Mouse (Mus musculus) CH12.LX (cell line): ENCODE measurements around the gene Daam1. TPM values are rescaled to one million over a fixed set of nuclear protein-coding genes. Genes with fewer than 3 reads are reported as not detected.

Experiments
- DNase-seq: peaks from one replicate; pipeline ENCODE4 v3.0.0-alpha.2; 2013; ENCODE audit errors: extremely low read depth
- H3K27ac ChIP-seq: 2 replicates; pipeline ENCODE4 v1.5.1; 2012; ENCODE audit warnings: low read depth, mild to moderate bottlenecking, control low read depth, moderate library complexity; ENCODE audit not compliant: insufficient read depth
- H3K27me3 ChIP-seq: replicated peaks from 2 replicates; pipeline ENCODE3; 2012; ENCODE audit warnings: inconsistent platforms
- H3K36me3 ChIP-seq, 2 experiments: replicated peaks in 1 of 2; 2 replicates each; pipeline versions ENCODE3 to v1.6.1; 2012; ENCODE audit warnings: inconsistent platforms in 1 of 2, low read length in 1 of 2, mild to moderate bottlenecking in 1 of 2, mixed read lengths in 1 of 2, moderate library complexity in 1 of 2; ENCODE audit not compliant: control insufficient read depth in 1 of 2, insufficient read depth in 1 of 2
- H3K4me1 ChIP-seq, 2 experiments: 2 replicates each; pipeline ENCODE4 v1.6.1; 2012; ENCODE audit warnings: inconsistent platforms in 1 of 2, moderate library complexity in 1 of 2; ENCODE audit not compliant: insufficient read depth in 2 of 2, control insufficient read depth in 1 of 2
- H3K4me2 ChIP-seq: 2 replicates; pipeline ENCODE4 v1.6.1; 2012; ENCODE audit warnings: low read depth, mild to moderate bottlenecking, control low read depth; ENCODE audit not compliant: poor library complexity, insufficient read depth, severe bottlenecking
- H3K4me3 ChIP-seq, 3 experiments: fragments of 150-350 bp in 1 of 3; sonication (generic) in 1 of 3; replicated peaks in 1 of 3; 2 replicates each; pipeline versions ENCODE3 to v1.5.1; 2011 to 2012; ENCODE audit warnings: low read depth in 2 of 3, low read length in 2 of 3, mild to moderate bottlenecking in 2 of 3, moderate library complexity in 2 of 3, control low read depth in 1 of 3, improper control_type of control experiment in 1 of 3, inconsistent platforms in 1 of 3, mixed read lengths in 1 of 3; ENCODE audit not compliant: poor library complexity in 1 of 3
- H3K79me2 ChIP-seq: replicated peaks from 2 replicates; pipeline ENCODE4 v1.6.1; 2012; ENCODE audit warnings: mild to moderate bottlenecking, moderate library complexity; ENCODE audit not compliant: control insufficient read depth, poor library complexity, insufficient read depth, severe bottlenecking; ENCODE audit errors: extremely low read depth
- H3K9ac ChIP-seq: 2 replicates; pipeline ENCODE4 v1.6.1; 2012; ENCODE audit warnings: low read depth, mild to moderate bottlenecking, control low read depth, moderate library complexity; ENCODE audit not compliant: insufficient read depth
- H3K9me3 ChIP-seq: replicated peaks from 2 replicates; pipeline ENCODE3; 2012; ENCODE audit warnings: low read length, inconsistent platforms, mixed read lengths
- BHLHE40 ChIP-seq: IDR thresholded peaks from 2 replicates; pipeline ENCODE4 v1.6.1; 2011; ENCODE audit warnings: mild to moderate bottlenecking, low read depth, low read length, improper control_type of control experiment
- CHD1 ChIP-seq: IDR thresholded peaks from 2 replicates; pipeline ENCODE4 v1.6.1; 2012; ENCODE audit warnings: low read depth, low read length, improper control_type of control experiment, inconsistent platforms
- CHD2 ChIP-seq: IDR thresholded peaks from 2 replicates; pipeline ENCODE4 v1.6.1; 2011; ENCODE audit warnings: low read length, improper control_type of control experiment
- CTCF ChIP-seq, 2 experiments: IDR thresholded peaks in 1 of 2; conservative IDR thresholded peaks in 1 of 2; 2 replicates each; pipeline ENCODE4 v1.5.1; 2011 to 2012; ENCODE audit warnings: low read depth in 2 of 2, low read length in 2 of 2, improper control_type of control experiment in 1 of 2, inconsistent platforms in 1 of 2, mild to moderate bottlenecking in 1 of 2, moderate library complexity in 1 of 2
- E2F4 ChIP-seq: IDR thresholded peaks from 2 replicates; pipeline ENCODE4 v1.6.1; 2011; ENCODE audit warnings: low read depth, low read length, improper control_type of control experiment; ENCODE audit not compliant: insufficient replicate concordance
- ETS1 ChIP-seq: conservative IDR thresholded peaks from 2 replicates; pipeline ENCODE4 v1.6.1; 2012; ENCODE audit warnings: low read depth, mild to moderate bottlenecking, inconsistent platforms, low read length, improper control_type of control experiment, moderate library complexity
- HCFC1 ChIP-seq: IDR thresholded peaks from 2 replicates; pipeline ENCODE4 v1.6.1; 2012; ENCODE audit warnings: low read depth, mild to moderate bottlenecking, inconsistent platforms, low read length, improper control_type of control experiment
- IRF4 ChIP-seq: IDR thresholded peaks from 2 replicates; pipeline ENCODE4 v1.6.1; 2014; ENCODE audit warnings: low read depth, mild to moderate bottlenecking, inconsistent platforms, low read length, improper control_type of control experiment
- JUND ChIP-seq: conservative IDR thresholded peaks from 2 replicates; pipeline ENCODE4 v1.6.1; 2011; ENCODE audit warnings: low read depth, low read length, improper control_type of control experiment
- KAT2A ChIP-seq: IDR thresholded peaks from 2 replicates; pipeline ENCODE4 v1.6.1; 2012; ENCODE audit warnings: low read length, improper control_type of control experiment, inconsistent platforms; ENCODE audit not compliant: insufficient replicate concordance
- MAFK ChIP-seq: IDR thresholded peaks from 2 replicates; pipeline ENCODE4 v1.6.1; 2011; ENCODE audit warnings: low read length, improper control_type of control experiment; ENCODE audit not compliant: insufficient replicate concordance
- MAZ ChIP-seq: IDR thresholded peaks from 2 replicates; pipeline ENCODE4 v1.6.1; 2012; ENCODE audit warnings: low read depth, mild to moderate bottlenecking, inconsistent platforms, low read length, improper control_type of control experiment, moderate library complexity
- MXI1 ChIP-seq: IDR thresholded peaks from 2 replicates; pipeline ENCODE4 v1.6.1; 2011; ENCODE audit warnings: mild to moderate bottlenecking, low read depth, low read length, improper control_type of control experiment
- MYC ChIP-seq: IDR thresholded peaks from 2 replicates; pipeline ENCODE4 v1.6.1; 2011; ENCODE audit warnings: low read depth, mild to moderate bottlenecking, improper control_type of control experiment, low read length
- NELFE ChIP-seq: IDR thresholded peaks from 2 replicates; pipeline ENCODE4 v1.6.1; 2011; ENCODE audit warnings: low read depth, low read length, improper control_type of control experiment
- NRF1 ChIP-seq: IDR thresholded peaks from 2 replicates; pipeline ENCODE4 v1.6.1; 2014; ENCODE audit warnings: low read depth, mild to moderate bottlenecking, inconsistent platforms, low read length, improper control_type of control experiment, moderate library complexity
- PAX5 ChIP-seq: IDR thresholded peaks from 2 replicates; pipeline ENCODE4 v1.6.1; 2012; ENCODE audit warnings: low read length, inconsistent platforms, mixed read lengths
- POLR2A ChIP-seq: IDR thresholded peaks from 2 replicates; pipeline ENCODE4 v1.6.1; 2011; ENCODE audit warnings: low read depth, mild to moderate bottlenecking, improper control_type of control experiment, low read length
- RAD21 ChIP-seq: IDR thresholded peaks from 2 replicates; pipeline ENCODE4 v1.6.1; 2011; ENCODE audit warnings: low read depth, mild to moderate bottlenecking, low read length, improper control_type of control experiment, moderate library complexity
- SIN3A ChIP-seq: IDR thresholded peaks from 2 replicates; pipeline ENCODE4 v1.6.1; 2012; ENCODE audit warnings: low read length, improper control_type of control experiment, inconsistent platforms
- SMC3 ChIP-seq: IDR thresholded peaks from 2 replicates; pipeline ENCODE4 v1.6.1; 2011; ENCODE audit warnings: low read depth, low read length, improper control_type of control experiment
- TBP ChIP-seq: conservative IDR thresholded peaks from 2 replicates; pipeline ENCODE4 v1.6.1; 2011; ENCODE audit warnings: low read depth, low read length, improper control_type of control experiment
- TCF12 ChIP-seq: IDR thresholded peaks from 2 replicates; pipeline ENCODE4 v1.6.1; 2014; ENCODE audit warnings: low read depth, mild to moderate bottlenecking, inconsistent platforms, low read length, improper control_type of control experiment
- UBTF ChIP-seq: IDR thresholded peaks from 2 replicates; pipeline ENCODE4 v1.6.1; 2012; ENCODE audit warnings: low read depth, mild to moderate bottlenecking, inconsistent platforms, low read length, improper control_type of control experiment, moderate library complexity
- USF1 ChIP-seq: IDR thresholded peaks from 2 replicates; pipeline ENCODE4 v1.6.1; 2014; ENCODE audit warnings: low read depth, mild to moderate bottlenecking, inconsistent platforms, low read length, improper control_type of control experiment
- ZC3H11A ChIP-seq: IDR thresholded peaks from 2 replicates; pipeline ENCODE4 v1.6.1; 2012; ENCODE audit warnings: low read depth, mild to moderate bottlenecking, inconsistent platforms, low read length, improper control_type of control experiment
- ZKSCAN1 ChIP-seq: IDR thresholded peaks from 2 replicates; pipeline ENCODE4 v1.6.1; 2012; ENCODE audit warnings: low read depth, inconsistent platforms, low read length, improper control_type of control experiment, borderline replicate concordance
- ZMIZ1 ChIP-seq: IDR thresholded peaks from 2 replicates; pipeline ENCODE4 v1.6.1; 2012; ENCODE audit warnings: low read depth, mild to moderate bottlenecking, inconsistent platforms, low read length, improper control_type of control experiment
- dilution Hi-C: fragments of 300-500 bp; cut with MboI; formaldehyde crosslinking; loops from 2 replicates; pipeline ENCODE4 v1.14.3; 2020; ENCODE audit warnings: low sequenced_read_pairs; ENCODE audit not compliant: extremely low pct_unique_long_range_greater_than_20kb, extremely low pct_ligation_motif_present
- in situ Hi-C: fragments of 300-500 bp; cut with MboI; formaldehyde crosslinking; loops from 3 replicates; pipeline ENCODE4 v1.14.3; 2019; ENCODE audit warnings: low sequenced_read_pairs, low pct_ligation_motif_present, low pct_unique_long_range_greater_than_20kb, mixed read lengths
- polyA plus RNA-seq: library from polyadenylated mRNA; unstranded; fragments of >175 nt; gene quantifications from 2 replicates; pipeline ENCODE4 v1.2.1, GENCODE M21; 2012; ENCODE audit warnings: low read depth; ENCODE audit not compliant: insufficient read length
- total RNA-seq, 2 experiments: library from RNA; depleted of rRNA; stranded (reverse); fragments of 300-350 nt in 1 of 2; fragments of >200 nt in 1 of 2; gene quantifications; 2 replicates each; pipeline ENCODE4 v1.2.3; 2012 to 2014

Gene Daam1
- total and polyA plus RNA-seq, 3 experiments, result 10.7 to 27.9 (median 23.6) TPM

DNA sequence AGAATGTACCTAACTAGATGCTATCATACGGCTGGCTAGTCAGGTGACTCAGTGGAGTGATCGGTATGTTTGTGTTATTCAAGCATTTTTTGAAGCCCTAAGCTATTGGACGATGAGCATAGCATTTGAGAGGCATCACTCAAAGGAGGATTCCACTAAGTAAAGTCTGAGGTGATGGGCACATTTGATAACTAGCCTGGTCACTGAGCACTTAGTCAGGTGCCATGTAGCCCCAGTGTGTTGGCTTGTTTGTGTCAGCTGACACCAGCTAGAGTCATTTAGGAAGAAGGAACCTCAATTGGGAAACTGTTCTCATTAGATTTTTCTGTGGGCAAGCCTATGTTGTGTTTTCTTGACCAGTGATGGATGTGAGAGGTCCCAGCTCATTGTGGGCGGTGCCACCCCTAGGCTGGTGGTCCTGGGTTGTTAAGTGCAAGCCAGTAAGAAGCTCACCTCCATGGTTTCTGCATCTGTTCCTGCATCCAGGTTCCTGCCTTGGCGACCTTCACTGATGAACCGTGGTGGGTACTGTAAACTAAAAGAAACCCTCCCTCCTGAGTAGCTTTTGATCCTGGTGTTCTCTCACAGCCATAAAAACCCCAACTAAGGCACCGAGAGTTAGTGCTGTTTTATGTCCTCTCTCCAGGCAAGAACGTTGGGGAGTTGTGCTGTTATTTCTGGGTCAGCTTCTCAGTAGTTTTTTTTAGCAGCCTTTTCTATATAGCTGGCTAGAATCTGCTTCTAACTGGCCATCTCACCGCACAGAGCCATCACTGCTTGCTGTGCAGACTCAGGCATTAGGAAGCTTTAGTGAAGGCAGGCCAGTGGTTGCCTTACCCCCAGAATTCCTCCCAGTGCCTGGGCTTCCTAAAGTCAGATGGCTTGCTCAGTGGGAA, 36.7 kb downstream of the Daam1 start:
- H3K4me2 ChIP-seq, result peak overlapping the region; percentile 63
- no peak for DNase-seq
- H3K27ac ChIP-seq, result peak overlapping the region; percentile 45
- TF ChIP-seq SMC3 (no peak), JUND (no peak), ZKSCAN1 (peak; percentile 60), ZC3H11A (no peak), KAT2A (no peak), NRF1 (no peak), BHLHE40 (peak; percentile 70), RAD21 (no peak), ETS1 (peak; percentile 44; the same call in 1 of the 2 replicates), CTCF (conservative IDR thresholded peaks at IDR 0.05 in 1 of 2, IDR thresholded peaks at IDR 0.05 in 1 of 2; ENCODE audit: low read depth in 2 of 2, low read length in 2 of 2) (no peak), TBP (no peak), MYC (no peak), MXI1 (no peak), CHD1 (0 out of 2 replicates have a peak, but pooled peaks have one; percentile 14), MAFK (no peak), USF1 (peak; percentile 20; the same call in 1 of the 2 replicates), HCFC1 (no peak), PAX5 (no peak), CHD2 (no peak), E2F4 (no peak), TCF12 (no peak), IRF4 (0 out of 2 replicates have a peak, but pooled peaks have one; percentile 22), MAZ (no peak), ZMIZ1 (no peak), SIN3A (no peak), NELFE (no peak), UBTF (no peak), POLR2A (no peak)
- TF ChIP-seq, all 38 proteins: peak for 6
- peaks cover 44 to 96% of the 10 kb centered on the region in 2 experiments for H3K4me1 ChIP-seq
- H3K9ac ChIP-seq, result peak overlapping the region; percentile 31; the same call in 1 of the 2 replicates
- dilution Hi-C loops (no loop called here), in situ Hi-C loops (no loop called here)
- H3K36me3 ChIP-seq, result peaks cover 0 to 15% of the 10 kb centered on the region in 2 experiments
- H3K9me3 ChIP-seq, result no peaks in the 10 kb centered on the region
- peak overlapping the region; percentile 24 to 43 (median 25) for H3K4me3 ChIP-seq
- no peaks in the 10 kb centered on the region for H3K27me3 ChIP-seq
- peaks cover 4% of the 10 kb centered on the region for H3K79me2 ChIP-seq
